Mouse (Mus musculus) embryonic facial prominence, embryonic 11.5 days (tissue): ENCODE measurements at regions not wholly inside any gene's neighbourhood (a gene's known extent, or its start where the extent isn't known, plus 50 kb on each side); places are given as distances from the start of the nearest gene placed in this dataset.
A peak's percentile ranks its signal among the peaks of the same experiment; 100 is the strongest.

Experiments used
- ATAC-seq: fragments of 200-750 bp; cut with Nextera tagmentation; replicated peaks from 2 replicates; pipeline ENCODE4 v1.8.0; 2017; ENCODE audit warnings: low read depth; ENCODE audit not compliant: insufficient number of reproducible peaks, low FRiP score, low TSS enrichment
- DNase-seq: peaks from one replicate; pipeline ENCODE4 v3.0.0-alpha.2; 2015; ENCODE audit warnings: low spot score
- H3K27ac ChIP-seq: fragments of 300-500 bp; sonication (generic); replicated peaks from 2 replicates; pipeline ENCODE4 v1.5.1; 2014; ENCODE audit warnings: mild to moderate bottlenecking, low read depth, low read length, control low read depth
- H3K27me3 ChIP-seq: fragments of 300-500 bp; sonication (generic); 2 replicates; pipeline ENCODE4 v1.6.1; 2014; ENCODE audit warnings: mild to moderate bottlenecking, low read length, moderate library complexity, mixed read lengths; ENCODE audit not compliant: control insufficient read depth, insufficient read depth
- H3K36me3 ChIP-seq: fragments of 300-500 bp; sonication (generic); replicated peaks from 2 replicates; pipeline ENCODE4 v1.6.1; 2014; ENCODE audit warnings: low read depth, mild to moderate bottlenecking, low read length, moderate library complexity, mixed read lengths; ENCODE audit not compliant: control insufficient read depth, insufficient read depth
- H3K4me1 ChIP-seq: fragments of 300-500 bp; sonication (generic); 2 replicates; pipeline ENCODE4 v1.6.1; 2014; ENCODE audit warnings: low read length, mixed read lengths; ENCODE audit not compliant: control insufficient read depth, insufficient read depth
- H3K4me2 ChIP-seq: fragments of 300-500 bp; sonication (generic); 2 replicates; pipeline ENCODE4 v1.6.1; 2014; ENCODE audit warnings: low read depth, mild to moderate bottlenecking, control low read depth, low read length, moderate library complexity
- H3K4me3 ChIP-seq: fragments of 300-500 bp; sonication (generic); 2 replicates; pipeline ENCODE4 v1.5.1; 2014; ENCODE audit warnings: low read depth, low read length, control low read depth
- H3K9ac ChIP-seq: fragments of 300-500 bp; sonication (generic); replicated peaks from 2 replicates; pipeline ENCODE4 v1.6.1; 2014; ENCODE audit warnings: mild to moderate bottlenecking, control low read depth, low read length
- H3K9me3 ChIP-seq: fragments of 300-500 bp; sonication (generic); replicated peaks from 2 replicates; pipeline ENCODE4 v1.6.1; 2016; ENCODE audit warnings: mild to moderate bottlenecking, low read length, inconsistent platforms, mixed read lengths; ENCODE audit not compliant: control insufficient read depth
- WGBS: fragments of 180-500 bp; shearing (Covaris S2); extraction: QIAGEN DNeasy Blood & Tissue Kit; methylation state at CpG from one replicate; pipeline ENCODE4 v1.1.7; 2014; 5-methylcytosine and 5-hydroxymethylcytosine counted together

GRCm38 (mm10) chr13:113477901-113478510 lies 140.4 kb downstream of the Snx18 start:
- no peak overlapping the region for H3K27ac ChIP-seq
- no peak overlapping the region for H3K4me3 ChIP-seq
- H3K9ac ChIP-seq: no peak overlapping the region
- no peak for DNase-seq
- ATAC-seq: no peak
- no peaks in the 10 kb centered on the region for H3K4me1 ChIP-seq
- H3K4me2 ChIP-seq: no peak overlapping the region
- H3K27me3 ChIP-seq: no peaks in the 10 kb centered on the region
- H3K36me3 ChIP-seq: no peaks in the 10 kb centered on the region
- WGBS: 80% methylated on average over 5 of the region's 5 CpGs
- H3K9me3 ChIP-seq: no peaks in the 10 kb centered on the region

DNA sequence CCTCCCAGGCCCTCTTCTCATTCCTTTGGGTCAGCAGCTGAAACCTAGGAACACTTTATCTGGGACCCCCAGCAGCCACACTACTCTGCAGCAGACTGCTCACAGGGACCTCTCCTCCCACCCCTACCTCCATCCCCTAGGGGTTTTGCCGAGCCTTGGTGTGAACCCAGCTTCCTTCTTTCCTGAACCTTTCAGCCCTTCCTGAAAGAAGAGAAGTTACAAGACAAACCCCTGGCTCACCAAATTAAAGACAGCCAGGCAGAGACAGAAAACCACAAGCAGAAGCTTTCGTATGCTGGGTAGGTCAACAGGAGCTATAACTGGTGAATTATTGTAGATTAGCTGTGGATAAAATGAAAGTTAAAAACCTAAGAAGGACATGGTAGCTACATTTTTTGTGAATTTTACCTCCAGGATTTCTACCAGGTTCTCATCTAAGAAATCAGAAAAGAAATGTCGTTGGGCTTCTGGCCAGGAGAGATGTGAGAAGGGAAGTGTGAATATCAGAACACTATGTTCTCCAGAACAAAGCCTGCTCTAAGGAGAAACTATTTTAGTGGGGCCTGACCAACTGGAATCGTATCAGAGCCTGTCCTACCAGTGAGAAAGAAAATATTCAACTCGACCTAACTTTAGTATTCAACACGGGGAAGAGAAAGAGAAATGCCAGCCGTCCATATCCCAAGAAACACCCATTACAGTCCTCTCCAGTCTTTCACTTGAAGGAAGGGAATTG lies 147.4 kb downstream of the Snx18 start:
- no peak overlapping the region for H3K27ac ChIP-seq
- ATAC-seq (no peak), DNase-seq (no peak)
- H3K4me3 ChIP-seq: no peak overlapping the region
- no peaks in the 10 kb centered on the region for H3K36me3 ChIP-seq
- no peaks in the 10 kb centered on the region for H3K27me3 ChIP-seq
- no peak overlapping the region for H3K9ac ChIP-seq
- H3K4me2 ChIP-seq: no peak overlapping the region
- H3K9me3 ChIP-seq: no peaks in the 10 kb centered on the region
- no peaks in the 10 kb centered on the region for H3K4me1 ChIP-seq
- whole genome bisulfite sequencing: 72% methylated on average over 7 of the region's 7 CpGs

DNA sequence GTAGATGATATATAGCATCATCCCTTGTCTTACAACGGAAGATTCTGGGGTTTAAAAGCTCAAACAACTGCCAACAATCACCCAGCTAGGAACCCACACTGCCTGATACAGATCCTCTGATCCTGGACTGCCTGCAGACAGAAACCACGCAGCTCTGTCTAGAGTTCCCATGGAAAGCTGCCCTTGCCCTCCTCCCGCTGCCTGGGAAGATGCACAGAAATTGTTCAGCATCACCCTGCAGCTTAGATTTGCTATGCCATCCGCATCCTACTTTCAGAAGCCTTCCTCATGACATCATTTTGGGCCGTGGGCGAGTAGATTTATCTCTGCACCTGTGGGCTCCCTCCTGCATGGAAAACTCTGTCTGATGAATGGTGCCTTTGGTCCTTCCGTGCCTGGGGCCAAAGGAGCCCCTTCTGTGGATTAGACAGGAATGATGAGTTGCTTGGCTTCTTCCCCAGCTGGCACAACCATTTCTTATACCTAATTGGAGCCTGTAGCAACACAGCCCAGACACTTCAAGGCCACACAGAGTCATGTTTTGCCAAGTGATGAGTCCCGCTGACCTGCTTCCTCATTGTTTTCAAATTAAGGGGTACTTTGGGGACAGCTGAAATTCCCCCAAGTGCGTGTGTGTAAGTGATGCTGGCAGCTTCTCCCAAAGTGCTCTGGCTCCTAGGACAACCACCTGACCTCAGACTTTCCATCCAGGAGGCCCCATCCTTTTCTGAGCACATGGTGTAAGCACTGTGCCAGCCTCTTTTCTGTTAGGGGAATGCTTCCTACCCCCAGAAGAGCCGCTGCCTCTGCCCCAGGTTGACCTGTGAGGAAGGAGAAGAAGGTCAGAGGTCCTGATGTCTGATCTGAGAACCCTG lies 153.9 kb downstream of the Snx18 start:
- Histone ChIP-seq H3K9ac (no peak overlapping the region), H3K36me3 (no peaks in the 10 kb centered on the region), H3K4me2 (no peak overlapping the region), H3K4me3 (no peak overlapping the region), H3K9me3 (no peaks in the 10 kb centered on the region), H3K27me3 (no peaks in the 10 kb centered on the region), H3K27ac (no peak overlapping the region), H3K4me1 (no peaks in the 10 kb centered on the region)
- 75% methylated on average over 10 of the region's 10 CpGs for WGBS
- no peak for ATAC-seq
- DNase-seq: no peak

DNA sequence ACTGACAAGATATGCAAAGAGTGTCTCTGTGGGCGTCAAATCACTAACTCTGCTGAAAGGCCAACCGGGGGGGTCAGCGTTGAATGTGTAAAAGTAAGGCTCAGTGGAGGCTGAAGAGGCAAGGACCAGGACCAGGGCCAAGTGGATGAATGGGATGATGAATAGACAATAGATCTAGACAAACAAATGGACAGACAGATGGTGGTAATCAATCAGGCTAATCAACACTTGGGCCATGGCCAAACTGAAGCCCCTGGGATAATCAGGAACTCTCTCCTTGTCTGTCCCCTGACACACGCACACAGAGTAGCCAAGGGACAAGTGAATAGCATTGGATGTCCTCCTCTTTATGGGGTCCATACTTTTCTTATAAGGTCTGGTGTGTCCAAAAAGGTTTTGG lies 154.9 kb downstream of the Snx18 start:
- Histone ChIP-seq H3K27me3 (no peaks in the 10 kb centered on the region), H3K4me2 (no peak overlapping the region), H3K4me1 (no peaks in the 10 kb centered on the region), H3K9ac (no peak overlapping the region), H3K27ac (no peak overlapping the region), H3K4me3 (no peak overlapping the region), H3K36me3 (no peaks in the 10 kb centered on the region), H3K9me3 (no peaks in the 10 kb centered on the region)
- WGBS: 84% methylated on average over 4 of the region's 4 CpGs
- DNase-seq: no peak
- no peak for ATAC-seq

DNA sequence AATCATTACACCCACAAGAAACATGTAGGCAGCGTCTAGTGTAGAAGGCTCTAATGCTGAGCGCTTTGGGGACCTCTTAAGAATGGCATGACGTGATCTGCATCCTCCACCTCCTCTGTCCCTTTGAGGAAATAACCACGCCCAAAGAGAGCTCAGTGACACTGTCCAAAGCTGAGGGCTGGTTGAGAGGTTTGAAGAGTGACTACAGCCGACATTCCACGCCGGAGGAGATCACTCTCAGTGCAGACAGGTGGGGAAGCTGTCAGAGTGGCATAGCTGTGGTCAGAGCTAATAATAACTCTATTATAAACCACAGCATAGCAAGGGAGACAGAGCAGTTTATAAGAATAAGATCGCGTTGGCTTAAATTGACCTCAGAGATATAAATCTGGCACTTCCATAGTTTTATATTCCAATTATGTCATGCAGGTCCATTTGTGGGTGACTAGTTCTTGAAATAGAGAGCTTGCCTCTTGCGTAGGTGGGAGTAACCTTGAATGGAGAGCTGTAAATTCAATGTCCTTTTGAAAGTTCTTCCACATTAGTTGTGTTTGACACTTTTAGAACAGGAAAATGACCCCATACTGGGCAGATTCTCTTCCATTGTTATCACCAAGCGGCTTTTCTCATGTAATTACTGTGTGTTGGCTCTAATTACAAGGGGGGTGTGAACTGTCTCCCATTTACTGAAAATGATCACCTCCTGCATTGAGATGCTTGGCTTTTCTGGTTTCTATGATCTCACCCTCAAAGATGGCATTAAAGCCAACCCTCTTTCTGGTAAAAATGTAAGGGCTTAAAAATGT lies 161.7 kb downstream of the BC067074 start:
- H3K36me3 ChIP-seq: no peaks in the 10 kb centered on the region
- DNase-seq (no peak), ATAC-seq (no peak)
- H3K27ac ChIP-seq: no peak overlapping the region
- H3K4me3 ChIP-seq: no peak overlapping the region
- no peak overlapping the region for H3K4me2 ChIP-seq
- 72% methylated on average over 11 of the region's 11 CpGs for WGBS
- H3K27me3 ChIP-seq: no peaks in the 10 kb centered on the region
- no peaks in the 10 kb centered on the region for H3K4me1 ChIP-seq
- H3K9ac ChIP-seq: no peak overlapping the region
- no peaks in the 10 kb centered on the region for H3K9me3 ChIP-seq

GRCm38 (mm10) chr13:113448378-113448777 lies 155.4 kb downstream of the BC067074 start:
- Histone ChIP-seq H3K27me3 (no peaks in the 10 kb centered on the region), H3K27ac (no peak overlapping the region), H3K9ac (no peak overlapping the region), H3K4me2 (no peak overlapping the region), H3K36me3 (no peaks in the 10 kb centered on the region), H3K4me1 (no peaks in the 10 kb centered on the region), H3K9me3 (no peaks in the 10 kb centered on the region), H3K4me3 (no peak overlapping the region)
- ATAC-seq (no peak), DNase-seq (peak; percentile 2)
- 83% methylated on average over 1 of the region's 1 CpGs for WGBS

GRCm38 (mm10) chr13:113446226-113446625 lies 153.3 kb downstream of the BC067074 start:
- 73% methylated on average over 5 of the region's 5 CpGs for WGBS
- Histone ChIP-seq H3K27ac (no peak overlapping the region), H3K27me3 (no peaks in the 10 kb centered on the region), H3K4me2 (no peak overlapping the region), H3K36me3 (no peaks in the 10 kb centered on the region), H3K4me3 (no peak overlapping the region), H3K9me3 (no peaks in the 10 kb centered on the region), H3K4me1 (no peaks in the 10 kb centered on the region), H3K9ac (no peak overlapping the region)
- ATAC-seq (no peak), DNase-seq (no peak)
